Mouse (Mus musculus): ENCODE measurements at regions not wholly inside any gene's neighbourhood (a gene's known extent, or its start where the extent isn't known, plus 50 kb on each side); places are given as distances from the start of the nearest gene placed in this dataset.
A peak's percentile ranks its signal among the peaks of the same experiment; 100 is the strongest.

- DNase-seq (ENCODE audit: low spot score in 2 of 2) = no peak
Measured at GRCm38 (mm10) chr6:31995977-31996376, 54.1 kb upstream of the 1700012A03Rik start.

- no peak for DNase-seq (ENCODE audit: low spot score in 2 of 2)
Measured at GRCm38 (mm10) chr6:31995249-31995648, 54.8 kb upstream of the 1700012A03Rik start.

GRCm38 (mm10) chr6:31985698-31986097 lies 64.3 kb upstream of the 1700012A03Rik start:
- DNase-seq (ENCODE audit: low spot score in 2 of 2) = no peak

GRCm38 (mm10) chr6:31976705-31977104 lies 73.3 kb upstream of the 1700012A03Rik start:
- DNase-seq (ENCODE audit: low spot score in 2 of 2) = no peak

- DNase-seq (ENCODE audit: low spot score in 2 of 2) = no peak
Measured at GRCm38 (mm10) chr6:31948063-31948481, 102.0 kb upstream of the 1700012A03Rik start.

- no peak for DNase-seq (ENCODE audit: low spot score in 2 of 2)
Measured at GRCm38 (mm10) chr6:31946572-31946971, 103.5 kb upstream of the 1700012A03Rik start.

GRCm38 (mm10) chr6:31945347-31945746 lies 104.7 kb upstream of the 1700012A03Rik start:
- no peak for DNase-seq (ENCODE audit: low spot score in 2 of 2)

- DNase-seq (ENCODE audit: low spot score in 2 of 2) = no peak
Measured at GRCm38 (mm10) chr6:31944546-31944945, 105.5 kb upstream of the 1700012A03Rik start.

GRCm38 (mm10) chr6:31942696-31943095 lies 107.3 kb upstream of the 1700012A03Rik start:
- no peak for DNase-seq (ENCODE audit: low spot score in 2 of 2)

GRCm38 (mm10) chr6:31938216-31938814 lies 111.7 kb upstream of the 1700012A03Rik start:
- peak; percentile 94 to 95 for DNase-seq (ENCODE audit: low spot score in 2 of 2)

- DNase-seq (ENCODE audit: low spot score in 2 of 2) = no peak
Measured at GRCm38 (mm10) chr6:31937146-31937545, 112.9 kb upstream of the 1700012A03Rik start.

- no peak for DNase-seq (ENCODE audit: low spot score in 2 of 2)
Measured at GRCm38 (mm10) chr6:31934826-31935225, 115.2 kb upstream of the 1700012A03Rik start.

- no peak for DNase-seq (ENCODE audit: low spot score in 2 of 2)
Measured at GRCm38 (mm10) chr6:31933956-31934355, 116.1 kb upstream of the 1700012A03Rik start.

GRCm38 (mm10) chr6:31933364-31933763 lies 116.7 kb upstream of the 1700012A03Rik start:
- no peak for DNase-seq (ENCODE audit: low spot score in 2 of 2)

- DNase-seq (ENCODE audit: low spot score in 2 of 2) = no peak
Measured at GRCm38 (mm10) chr6:31931116-31931515, 118.9 kb upstream of the 1700012A03Rik start.

- no peak for DNase-seq (ENCODE audit: low spot score in 2 of 2)
Measured at GRCm38 (mm10) chr6:31929165-31929564, 120.9 kb upstream of the 1700012A03Rik start.

- no peak for DNase-seq (ENCODE audit: low spot score in 2 of 2)
Measured at GRCm38 (mm10) chr6:31927181-31927580, 122.9 kb upstream of the 1700012A03Rik start.

GRCm38 (mm10) chr6:31924669-31925046 lies 125.4 kb upstream of the 1700012A03Rik start:
- DNase-seq (ENCODE audit: low spot score in 2 of 2) = no peak

GRCm38 (mm10) chr6:31923951-31924668 lies 125.9 kb upstream of the 1700012A03Rik start:
- DNase-seq (ENCODE audit: low spot score in 2 of 2) = no peak

- no peak for DNase-seq (ENCODE audit: low spot score in 2 of 2)
Measured at GRCm38 (mm10) chr6:31921561-31922152, 128.4 kb upstream of the 1700012A03Rik start.

- no peak for DNase-seq (ENCODE audit: low spot score in 2 of 2)
Measured at GRCm38 (mm10) chr6:31917411-31918131, 132.5 kb upstream of the 1700012A03Rik start.

- no peak for DNase-seq (ENCODE audit: low spot score in 2 of 2)
Measured at GRCm38 (mm10) chr6:31901791-31902190, 148.3 kb upstream of the 1700012A03Rik start.

Data from cerebellum, postnatal 4 days (tissue).